Mouse (Mus musculus) embryonic stem cell, embryonic (primary cell): ENCODE measurements around the gene Gpr158.

Experiments used
- CTCF ChIA-PET, 4 experiments: fragments of 300-600 bp in 2 of 4; fragments of 350-600 bp in 2 of 4; sonication (Branson Sonifier 250); formaldehyde crosslinking; loops; one replicate each; lab custom pipeline; 2022; ENCODE audit warnings: inconsistent platforms in 2 of 4; lab: Charles Lee
- POLR2A ChIA-PET, 4 experiments: fragments of 300-600 bp in 2 of 4; fragments of 350-600 bp in 2 of 4; sonication (Branson Sonifier 250); formaldehyde crosslinking; loops; one replicate each; lab custom pipeline; 2022; ENCODE audit warnings: antibody characterized with exemption in 4 of 4, inconsistent platforms in 1 of 4; lab: Charles Lee

The Gpr158 gene

DNA sequence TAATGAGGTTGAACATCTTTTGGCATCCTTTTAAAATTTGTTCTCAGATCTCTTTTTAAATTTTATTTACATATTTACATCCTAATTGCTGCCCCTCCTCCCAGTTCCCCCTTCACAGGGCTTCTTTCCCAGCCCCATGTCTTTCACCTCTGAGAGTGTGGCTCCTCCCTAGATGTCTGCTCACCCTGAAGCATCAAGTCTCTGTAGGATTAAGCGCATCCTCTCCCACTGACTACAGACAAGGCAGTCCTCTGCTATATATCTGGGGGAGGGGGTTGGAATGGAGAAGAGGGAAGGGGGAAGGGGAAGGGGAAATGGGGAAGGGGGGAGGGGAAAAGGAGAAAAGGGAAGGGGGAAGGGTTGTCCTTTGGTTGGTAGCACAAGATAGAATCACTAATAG is 140.1 kb downstream of the Gpr158 start:
- ChIA-PET CTCF (no interaction called here), POLR2A (no interaction called here)

DNA sequence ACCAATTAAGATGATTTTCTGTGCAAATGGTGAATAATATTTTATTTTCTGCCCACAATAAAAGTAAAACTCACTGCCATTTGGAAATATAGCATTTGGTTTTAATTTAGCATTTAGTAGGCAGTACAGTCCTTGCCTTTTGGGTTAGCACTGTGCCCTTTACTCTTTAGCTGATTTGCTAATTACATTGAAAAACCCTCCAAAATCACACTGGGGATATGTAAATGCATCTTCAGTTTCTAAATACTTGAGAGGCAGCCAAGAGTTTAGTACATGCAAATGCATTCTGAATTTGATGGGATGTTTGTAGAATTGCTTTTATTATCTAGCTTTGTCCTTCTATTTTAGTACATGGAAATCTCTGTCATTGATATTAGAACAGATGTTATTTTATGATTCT is 163.4 kb downstream of the Gpr158 start:
- CTCF ChIA-PET: no interaction called here
- POLR2A ChIA-PET: no interaction called here

- CTCF ChIA-PET: no interaction called here
Observed at GRCm38 (mm10) chr2:21619180-21619579, 251.8 kb downstream of the Gpr158 start.

DNA sequence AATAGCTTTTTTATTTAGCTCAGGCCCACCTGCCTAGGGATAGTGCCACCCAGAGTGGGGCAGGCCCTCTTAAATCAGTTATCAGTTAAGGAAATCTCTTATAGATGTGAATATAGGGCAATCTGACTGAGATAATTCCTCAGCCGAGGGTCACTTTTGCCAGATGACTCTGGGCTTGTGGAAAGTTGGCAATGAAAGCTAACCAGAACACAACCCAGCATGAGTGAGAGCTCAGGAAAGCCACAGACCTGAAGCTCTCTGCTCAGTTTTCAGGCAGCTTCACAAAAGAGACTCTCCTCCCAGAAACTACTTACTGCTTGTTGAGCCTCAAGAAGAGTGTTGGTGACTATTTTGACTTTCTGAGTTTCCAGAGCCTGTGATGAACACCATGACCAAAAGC is 264.8 kb downstream of the Gpr158 start:
- ChIA-PET POLR2A (no interaction called here), CTCF (no interaction called here)

More at GRCm38 (mm10) chr2:21619180-21619579, 251.8 kb downstream of the Gpr158 start:
- POLR2A ChIA-PET: no interaction called here

GRCm38 (mm10) chr2:21665721-21666120 is 298.4 kb downstream of the Gpr158 start:
- ChIA-PET POLR2A (no interaction called here), CTCF (no interaction called here)

DNA sequence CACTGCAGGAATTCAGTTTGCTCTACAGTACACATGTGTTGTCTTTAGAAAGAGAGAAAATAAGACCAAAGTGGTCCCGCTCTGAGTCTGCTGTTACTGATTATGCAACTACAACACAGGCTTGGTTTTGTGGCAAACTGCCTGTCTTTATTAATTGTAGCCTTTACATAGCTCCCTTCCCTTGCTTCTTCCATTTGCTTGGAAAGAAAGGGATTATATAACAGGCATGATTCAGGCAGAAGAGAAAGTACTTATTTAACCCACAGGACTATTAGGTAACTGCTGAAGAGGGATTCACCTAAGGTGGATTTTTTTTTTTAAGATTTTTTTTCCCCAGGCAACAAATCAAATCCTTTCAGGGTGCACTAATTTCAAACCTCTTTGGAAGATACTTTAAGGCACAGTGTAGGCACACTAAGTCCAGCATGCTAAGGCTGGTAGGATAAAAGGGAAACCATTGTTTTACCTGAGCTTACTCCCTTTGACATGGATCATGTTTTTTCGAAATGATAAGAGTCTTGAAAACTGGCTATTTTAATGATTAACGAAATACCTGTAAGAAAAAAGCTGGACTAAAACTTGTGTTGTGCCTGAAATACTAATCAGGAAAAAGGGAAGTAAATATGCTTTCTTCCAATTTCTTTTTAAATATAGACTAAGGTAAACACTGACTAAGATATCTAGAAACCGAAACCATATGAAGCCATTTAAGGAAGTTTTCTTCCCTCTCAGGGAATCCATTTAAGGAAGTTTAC is 308.9 kb downstream of the Gpr158 start:
- CTCF ChIA-PET: interaction anchor here in 1 of 4 experiments (0.5 kb wide), 1 partner anchor 807 kb away, joined by 14 read pairs; no protein-coding TSS in a partner anchor
- POLR2A ChIA-PET: no interaction called here

DNA sequence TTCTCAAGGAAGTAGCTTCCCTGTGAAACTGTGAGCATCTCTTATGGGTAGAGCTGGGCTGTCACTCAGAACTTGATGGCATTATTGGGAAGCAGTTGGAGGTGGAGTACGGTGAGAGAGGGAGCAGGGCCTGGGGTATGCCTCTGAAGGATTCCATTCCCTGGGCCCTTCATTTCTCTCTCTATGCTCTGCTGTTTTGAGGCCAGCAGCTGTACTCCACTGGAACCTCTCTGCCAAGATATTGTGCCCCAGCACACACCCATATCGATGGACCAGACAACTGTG is 309.4 kb downstream of the Gpr158 start:
- ChIA-PET CTCF (interaction anchor here in 1 of 4 experiments (0.5 kb wide), 1 partner anchor 807 kb away, joined by 14 read pairs; no protein-coding TSS in a partner anchor), POLR2A (no interaction called here)

- POLR2A ChIA-PET: no interaction called here
Observed at GRCm38 (mm10) chr2:21680735-21681270, 313.5 kb downstream of the Gpr158 start.

DNA sequence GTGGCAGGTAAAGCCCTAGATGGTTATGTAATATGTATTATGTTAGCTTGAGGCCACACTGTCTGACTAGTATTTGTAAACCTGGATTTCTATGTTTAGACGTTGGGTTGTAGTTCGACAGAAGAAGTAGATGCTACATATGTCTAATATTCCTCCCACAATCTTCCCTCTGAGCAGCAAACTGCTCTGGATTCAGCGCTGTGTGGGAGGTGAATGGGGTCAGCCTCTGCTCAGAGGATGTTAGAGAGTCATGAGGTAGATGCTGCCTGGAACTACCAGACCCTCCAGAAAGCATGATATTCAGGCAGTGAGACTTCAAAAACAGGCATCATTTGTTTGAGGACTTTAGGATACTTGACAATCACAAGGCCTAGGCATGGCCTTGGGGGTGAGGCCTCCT is 317.4 kb downstream of the Gpr158 start:
- POLR2A ChIA-PET: no interaction called here
- CTCF ChIA-PET: no interaction called here

More at GRCm38 (mm10) chr2:21680735-21681270, 313.5 kb downstream of the Gpr158 start:
- CTCF ChIA-PET: interaction anchor here in 1 of 4 experiments (0.6 kb wide), 1 partner anchor 171 kb away, joined by 3 read pairs; no protein-coding TSS in a partner anchor

- CTCF ChIA-PET: no interaction called here
- POLR2A ChIA-PET: no interaction called here
Observed at GRCm38 (mm10) chr2:21693128-21693527, 325.8 kb downstream of the Gpr158 start.

DNA sequence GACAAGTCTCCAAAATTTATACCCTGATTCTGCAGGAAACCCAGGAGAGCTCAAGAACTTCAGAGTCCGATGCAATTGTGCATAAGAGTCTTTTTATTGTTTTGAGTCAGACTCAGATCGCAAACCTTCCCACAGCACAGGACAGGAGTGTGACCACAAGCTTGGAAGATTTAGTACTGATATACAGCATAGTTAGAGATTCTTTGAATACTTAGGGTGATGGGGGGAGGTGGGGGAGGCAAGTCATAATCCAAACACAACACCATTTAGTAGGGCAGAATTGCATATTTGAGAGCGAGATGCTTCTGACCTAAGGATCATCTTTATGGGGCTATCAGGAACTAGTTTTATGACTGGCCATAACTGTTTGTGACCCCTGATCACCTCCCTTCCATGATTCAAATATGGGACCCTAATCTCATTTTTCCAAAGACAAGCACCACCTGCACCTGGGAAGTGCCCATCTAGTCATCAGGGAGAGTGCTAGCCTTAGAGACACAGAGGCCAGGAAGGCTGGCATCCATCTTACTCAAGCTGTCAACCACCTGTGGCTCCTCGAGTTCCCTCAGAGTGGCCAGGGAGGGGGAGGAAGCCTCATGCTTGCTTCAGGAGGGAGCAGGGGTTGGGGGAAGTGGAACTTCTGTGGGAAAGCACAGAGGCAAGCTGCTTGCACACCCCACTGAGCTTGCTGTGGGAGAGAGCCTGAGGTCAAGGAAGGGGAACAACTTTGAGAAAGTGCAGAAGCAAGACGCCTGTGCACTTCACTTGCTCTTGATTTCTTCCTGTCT is 326.7 kb downstream of the Gpr158 start:
- ChIA-PET POLR2A (no interaction called here), CTCF (no interaction called here)

DNA sequence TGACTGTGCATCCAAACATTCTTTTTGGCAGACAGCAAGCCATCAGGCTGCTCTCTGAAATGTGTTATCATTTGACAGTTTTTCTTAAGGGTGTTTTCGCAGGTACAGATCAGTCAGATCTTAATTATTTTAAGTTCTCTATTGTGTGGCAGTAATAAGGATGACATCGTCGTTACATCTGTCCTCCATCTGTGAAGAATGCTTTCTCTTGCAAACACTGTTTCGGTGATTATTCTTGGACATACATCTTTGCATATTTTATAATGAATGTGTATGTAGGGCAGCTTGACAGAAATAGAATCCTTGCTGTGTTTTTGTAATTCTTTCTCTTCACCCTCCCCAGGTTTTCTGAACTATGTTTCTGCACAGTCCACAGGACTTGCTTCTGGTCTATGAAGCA is 360.7 kb downstream of the Gpr158 start:
- ChIA-PET POLR2A (no interaction called here), CTCF (no interaction called here)

DNA sequence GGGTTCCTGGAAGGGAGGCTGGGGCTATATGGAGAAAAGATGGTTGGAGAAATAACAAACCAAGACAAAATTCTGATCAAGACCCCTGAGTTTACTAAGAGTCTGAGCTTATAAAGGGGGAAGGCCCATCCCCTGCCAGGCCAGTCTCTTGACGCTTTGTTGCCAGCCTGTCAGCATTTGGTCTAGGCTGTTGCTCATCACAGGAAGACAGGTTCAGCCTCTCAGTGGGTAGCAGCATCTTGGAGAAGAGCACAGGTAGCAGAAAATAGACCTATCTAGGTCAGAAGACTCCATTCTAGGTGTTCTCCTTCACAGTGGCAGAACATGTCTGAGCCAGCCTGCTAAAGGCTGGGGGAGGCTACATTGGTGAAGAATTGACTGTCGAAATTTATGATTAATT is 416.4 kb downstream of the Gpr158 start:
- POLR2A ChIA-PET: no interaction called here
- CTCF ChIA-PET: no interaction called here

DNA sequence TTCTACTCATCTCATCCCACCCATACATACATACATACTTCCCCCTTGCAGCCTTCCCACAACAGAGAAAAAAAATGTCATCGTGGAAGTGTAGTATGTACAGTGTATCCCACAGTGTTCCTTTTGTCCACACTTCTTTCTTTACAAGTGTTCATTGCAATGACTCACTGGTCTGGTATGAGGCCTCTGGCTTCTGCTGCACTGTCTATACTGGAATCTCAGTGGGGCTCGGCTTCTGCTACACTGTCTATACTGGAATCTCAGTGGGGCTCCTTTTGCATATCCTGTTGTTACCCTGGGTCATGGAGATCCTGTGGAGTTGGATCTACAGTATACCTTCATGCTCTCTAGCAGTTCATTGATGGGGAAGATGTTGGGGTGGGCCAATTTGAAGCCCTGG is 425.8 kb downstream of the Gpr158 start:
- ChIA-PET CTCF (interaction anchor here in 1 of 4 experiments (0.6 kb wide), 1 partner anchor 575 kb away, joined by 4 read pairs; no protein-coding TSS in a partner anchor), POLR2A (no interaction called here)

- ChIA-PET POLR2A (no interaction called here), CTCF (no interaction called here)
Observed at GRCm38 (mm10) chr2:21799616-21800015, 432.3 kb downstream of the Gpr158 start.

DNA sequence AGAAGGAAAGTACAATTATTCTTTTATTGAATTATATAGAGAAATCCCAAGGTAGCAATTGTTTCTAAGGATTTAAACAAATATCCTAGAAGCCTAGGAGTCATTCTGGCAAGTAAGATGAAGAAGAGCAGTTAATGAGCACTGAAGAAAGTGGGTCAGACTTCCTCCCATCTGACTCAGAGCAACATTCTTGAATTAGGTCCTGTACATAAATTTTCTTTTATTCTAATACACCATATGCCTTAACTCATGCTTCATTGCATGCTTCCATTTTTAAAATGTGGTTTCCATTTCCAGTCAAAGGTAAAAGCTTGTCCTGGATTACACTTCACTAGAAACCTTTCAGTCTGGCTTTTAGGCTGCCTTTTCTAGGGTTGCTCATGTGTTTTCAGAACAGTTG is 432.7 kb downstream of the Gpr158 start:
- ChIA-PET CTCF (no interaction called here), POLR2A (no interaction called here)

DNA sequence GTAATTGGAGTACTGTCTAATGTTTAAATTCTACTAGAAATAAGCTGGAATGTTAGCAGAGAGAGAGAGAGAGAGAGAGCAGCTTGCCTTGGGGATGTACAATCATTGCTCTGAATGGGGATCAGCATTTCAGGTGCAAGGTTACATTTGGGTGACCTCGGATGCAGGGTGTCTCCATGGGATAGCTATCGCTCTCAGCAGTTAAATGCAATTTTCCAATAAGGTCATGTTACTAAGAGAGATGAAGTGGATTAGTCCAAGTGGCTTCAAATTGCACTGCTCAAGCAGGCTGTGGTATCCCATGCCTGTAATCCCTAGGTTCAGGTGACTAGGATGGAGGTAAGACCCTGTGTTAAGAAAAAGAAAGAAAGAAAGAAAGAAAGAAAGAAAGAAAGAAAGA is 441.2 kb downstream of the Gpr158 start:
- POLR2A ChIA-PET: no interaction called here
- CTCF ChIA-PET: no interaction called here

DNA sequence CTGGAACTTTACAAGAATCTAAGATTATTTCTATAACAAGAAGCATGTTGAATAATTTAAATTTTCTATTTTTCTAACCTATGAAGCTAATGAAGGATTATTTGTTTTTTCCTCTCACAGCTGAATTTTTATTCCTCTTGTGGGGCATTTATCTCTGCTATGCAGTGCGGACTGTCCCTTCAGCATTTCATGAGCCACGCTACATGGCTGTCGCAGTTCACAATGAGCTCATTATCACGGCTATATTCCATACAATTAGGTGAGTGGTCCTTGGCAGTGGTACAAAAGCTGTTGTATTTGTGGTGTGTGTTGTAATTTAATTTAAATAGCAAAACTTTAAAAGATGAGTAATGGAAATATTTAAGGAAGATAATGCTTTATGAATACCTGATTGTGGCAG is 443.1 kb downstream of the Gpr158 start:
- ChIA-PET POLR2A (no interaction called here), CTCF (no interaction called here)

GRCm38 (mm10) chr2:21864061-21864460 is 496.7 kb downstream of the Gpr158 start:
- POLR2A ChIA-PET: interaction anchor here in 1 of 4 experiments (0.6 kb wide), 1 partner anchor 1733 kb away, joined by 5 read pairs; no protein-coding TSS in a partner anchor

More at GRCm38 (mm10) chr2:21864061-21864460, 496.7 kb downstream of the Gpr158 start:
- CTCF ChIA-PET: no interaction called here
